Mouse (Mus musculus): Measurements from ENCODE around the gene Eps15l1. TPM values are rescaled to one million over a fixed set of nuclear protein-coding genes. Genes with fewer than 3 reads are reported as not detected.
A peak's percentile ranks its signal among the peaks of the same experiment; 100 is the strongest.

The Eps15l1 gene
- polyA plus RNA-seq, 1 experiment from 2014 or later = 68.0 TPM

DNA sequence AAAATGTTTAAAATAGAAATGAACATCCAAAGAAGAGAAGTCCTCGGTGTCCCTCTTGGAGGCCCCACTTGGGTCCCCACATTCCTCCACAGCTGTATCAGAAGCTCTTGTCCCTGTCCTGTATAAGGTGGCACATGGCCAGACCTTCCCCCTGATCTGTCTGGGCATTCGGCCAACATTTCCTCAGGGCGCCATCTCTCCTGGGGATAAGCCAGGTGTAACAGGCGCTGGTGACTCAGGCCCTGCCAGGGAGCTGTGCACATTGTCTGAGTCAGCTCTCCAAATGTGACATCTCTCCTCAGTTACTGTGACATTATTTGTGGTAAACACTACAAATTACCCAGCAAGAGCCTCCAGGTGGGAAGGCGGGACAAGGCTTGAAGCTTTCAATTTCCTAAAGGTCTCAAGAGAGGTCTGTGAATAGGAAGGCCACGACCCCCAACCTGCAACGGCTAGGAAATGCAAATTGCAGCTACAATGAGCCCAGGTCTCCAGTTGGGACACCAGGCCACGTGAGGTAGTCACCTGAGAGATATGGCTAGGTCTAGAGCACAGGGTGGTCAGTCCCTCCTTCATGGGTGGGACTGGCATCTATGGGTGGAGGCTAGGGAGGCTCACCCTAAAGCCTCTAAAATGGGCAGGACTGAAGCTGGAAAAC is 110.3 kb downstream of the Eps15l1 start:
- Histone ChIP-seq H3K4me2 (ENCODE audit: low read length) (no peak overlapping the region), H3K9ac (replicated peaks; ENCODE audit: low read depth, low read length) (no peak overlapping the region), H3K4me1 (replicated peaks; ENCODE audit: control insufficient read depth, insufficient read depth, low read length) (peaks cover 2% of the 10 kb centered on the region; the same call in 1 of the 2 replicates), H3K27me3 (replicated peaks; ENCODE audit: control insufficient read depth, insufficient read depth, low read length) (no peaks in the 10 kb centered on the region), H3K4me3 (replicated peaks; ENCODE audit: low read length) (no peak overlapping the region), H3K36me3 (ENCODE audit: control insufficient read depth, insufficient read depth) (no peaks in the 10 kb centered on the region), H3K9me3 (ENCODE audit: control insufficient read depth, low read length) (no peaks in the 10 kb centered on the region), H3K27ac (ENCODE audit: low read length) (no peak overlapping the region)
- peak; percentile 23; the same call in 1 of the 2 replicates for ATAC-seq
- 32% methylated on average over 8 of the region's 8 CpGs for WGBS

DNA sequence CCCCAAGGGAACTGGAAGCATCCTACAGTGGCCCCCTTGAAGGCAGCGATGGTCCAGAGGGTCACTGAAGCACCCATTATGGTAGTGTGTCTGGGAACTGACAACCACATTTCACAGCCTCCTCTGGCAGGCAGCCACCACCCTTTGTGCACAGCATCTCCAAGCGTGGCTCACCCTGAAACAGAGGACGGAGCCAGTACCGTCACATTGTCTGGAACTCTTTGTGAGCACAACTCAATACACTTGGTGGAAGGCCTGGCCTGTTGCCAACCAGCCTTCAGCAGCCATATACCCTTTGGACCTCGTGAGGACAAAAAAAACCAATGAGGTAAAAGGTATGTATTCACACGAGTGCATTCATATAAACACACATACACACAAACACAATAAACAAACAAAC is 113.0 kb downstream of the Eps15l1 start:
- no peak overlapping the region for H3K4me2 ChIP-seq (ENCODE audit: low read length)
- no peaks in the 10 kb centered on the region for H3K36me3 ChIP-seq (ENCODE audit: control insufficient read depth, insufficient read depth)
- no peak overlapping the region for H3K9ac ChIP-seq (replicated peaks; ENCODE audit: low read depth, low read length)
- no peaks in the 10 kb centered on the region for H3K27me3 ChIP-seq (replicated peaks; ENCODE audit: control insufficient read depth, insufficient read depth, low read length)
- no peak for ATAC-seq
- H3K4me3 ChIP-seq (replicated peaks; ENCODE audit: low read length) = no peak overlapping the region
- H3K4me1 ChIP-seq (replicated peaks; ENCODE audit: control insufficient read depth, insufficient read depth, low read length) = peaks cover 2% of the 10 kb centered on the region; the same call in 1 of the 2 replicates
- 19% methylated on average over 6 of the region's 6 CpGs for WGBS
- H3K27ac ChIP-seq (ENCODE audit: low read length) = no peak overlapping the region
- no peaks in the 10 kb centered on the region for H3K9me3 ChIP-seq (ENCODE audit: control insufficient read depth, low read length)

DNA sequence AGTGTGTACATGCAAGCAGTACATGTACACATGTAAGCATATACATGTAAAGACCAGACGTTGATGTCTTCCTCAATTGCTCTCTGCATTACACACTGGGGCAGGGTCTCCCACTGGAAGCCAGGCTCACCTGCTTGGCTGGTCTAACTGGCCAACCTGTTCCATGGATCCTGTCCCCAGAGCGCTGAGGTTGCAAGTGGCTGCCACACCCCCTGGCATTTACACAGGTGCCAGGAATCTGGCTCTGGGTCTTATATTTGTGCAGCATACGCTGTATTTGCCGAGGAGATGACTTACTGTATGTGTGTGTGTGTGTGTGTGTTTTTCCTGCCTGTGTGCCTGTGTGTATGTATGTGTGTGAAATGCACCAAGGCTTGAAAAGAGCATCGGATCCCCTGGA is 114.3 kb downstream of the Eps15l1 start:
- H3K36me3 ChIP-seq (ENCODE audit: control insufficient read depth, insufficient read depth) = no peaks in the 10 kb centered on the region

DNA sequence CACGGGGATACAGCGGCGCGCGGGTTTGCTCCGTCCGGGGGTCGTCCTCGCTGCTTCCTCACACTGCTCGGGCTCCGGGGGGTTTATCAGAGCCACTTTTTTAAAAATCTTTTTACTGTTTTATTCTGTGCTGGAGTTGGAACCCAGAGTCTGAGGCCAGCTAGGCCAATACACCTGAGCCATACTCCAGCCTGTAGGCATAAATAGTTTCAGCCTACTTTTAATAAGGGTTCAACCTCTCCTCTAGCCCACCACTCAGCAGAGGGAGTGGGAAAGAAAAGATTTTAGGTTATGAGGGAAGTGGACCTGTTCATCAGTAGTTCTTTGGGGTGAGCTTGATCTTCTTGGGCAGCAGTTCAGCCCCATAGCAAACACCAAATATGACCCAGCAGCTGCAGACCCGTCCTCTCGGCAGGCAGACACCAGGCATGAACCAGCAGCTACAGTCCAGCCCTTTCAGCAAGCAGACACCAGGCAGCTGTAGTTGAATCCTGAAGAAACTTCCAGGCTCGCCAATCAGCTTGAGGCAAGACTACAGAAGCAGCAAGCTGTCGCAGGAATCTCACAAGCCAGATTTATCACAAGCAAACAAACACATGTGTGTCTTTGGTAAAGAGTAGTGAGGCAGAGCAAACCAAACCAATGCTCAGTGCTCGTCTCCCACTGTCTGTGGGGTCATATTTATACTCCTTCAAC is 115.9 kb downstream of the Eps15l1 start, which contains the start of gene Gm10282:
Gm10282 (minus strand) TSS at position 51 of the 696 bp plus-strand sequence.
- Histone ChIP-seq H3K27ac (ENCODE audit: low read length) (no peak within 1 kb of the TSS), H3K27me3 (replicated peaks; ENCODE audit: control insufficient read depth, insufficient read depth, low read length) (no peaks in the 10 kb centered on the region), H3K4me1 (replicated peaks; ENCODE audit: control insufficient read depth, insufficient read depth, low read length) (peaks cover 2% of the 10 kb centered on the region; the same call in 1 of the 2 replicates), H3K9ac (replicated peaks; ENCODE audit: low read depth, low read length) (no peak within 1 kb of the TSS), H3K4me3 (replicated peaks; ENCODE audit: low read length) (no peak within 1 kb of the TSS), H3K9me3 (ENCODE audit: control insufficient read depth, low read length) (no peaks in the 10 kb centered on the region), H3K36me3 (ENCODE audit: control insufficient read depth, insufficient read depth) (no peaks in the 10 kb centered on the region), H3K4me2 (ENCODE audit: low read length) (no peak within 1 kb of the TSS)
- no peak for ATAC-seq
- WGBS = 72% methylated on average over 15 of the region's 16 CpGs

More for the DNA sequence above, 114.3 kb downstream of the Eps15l1 start:
- H3K27me3 ChIP-seq (replicated peaks; ENCODE audit: control insufficient read depth, insufficient read depth, low read length) = no peaks in the 10 kb centered on the region
- no peaks in the 10 kb centered on the region for H3K9me3 ChIP-seq (ENCODE audit: control insufficient read depth, low read length)
- no peak overlapping the region for H3K9ac ChIP-seq (replicated peaks; ENCODE audit: low read depth, low read length)
- ATAC-seq = no peak
- 90% methylated on average over 5 of the region's 5 CpGs for WGBS
- H3K4me3 ChIP-seq (replicated peaks; ENCODE audit: low read length) = no peak overlapping the region
- H3K4me2 ChIP-seq (ENCODE audit: low read length) = no peak overlapping the region
- H3K4me1 ChIP-seq (replicated peaks; ENCODE audit: control insufficient read depth, insufficient read depth, low read length) = peaks cover 2% of the 10 kb centered on the region; the same call in 1 of the 2 replicates
- H3K27ac ChIP-seq (ENCODE audit: low read length) = no peak overlapping the region

DNA sequence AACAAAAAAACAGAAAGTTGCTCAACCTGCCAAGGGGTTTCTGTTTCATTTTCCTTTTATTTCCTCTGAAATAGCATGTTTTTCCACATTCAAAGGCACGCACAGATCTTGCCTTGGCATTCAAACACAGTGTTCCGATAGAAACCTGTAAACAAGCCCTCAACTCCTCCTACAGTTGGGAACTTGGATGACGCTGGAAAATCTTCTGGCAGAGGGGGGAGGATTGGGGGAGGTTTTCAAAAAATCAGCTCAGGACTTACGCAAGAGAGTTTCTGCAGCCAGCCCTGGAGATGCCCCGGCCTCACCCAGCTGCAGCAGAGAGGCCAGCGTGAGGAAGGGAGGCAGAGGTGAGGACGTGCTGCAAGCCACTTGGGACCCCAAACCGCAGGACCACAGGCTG is 117.6 kb downstream of the Eps15l1 start:
- Histone ChIP-seq H3K27ac (ENCODE audit: low read length) (no peak overlapping the region), H3K9me3 (ENCODE audit: control insufficient read depth, low read length) (no peaks in the 10 kb centered on the region), H3K4me1 (replicated peaks; ENCODE audit: control insufficient read depth, insufficient read depth, low read length) (peaks cover 2% of the 10 kb centered on the region; the same call in 1 of the 2 replicates), H3K36me3 (ENCODE audit: control insufficient read depth, insufficient read depth) (no peaks in the 10 kb centered on the region), H3K9ac (replicated peaks; ENCODE audit: low read depth, low read length) (no peak overlapping the region), H3K27me3 (replicated peaks; ENCODE audit: control insufficient read depth, insufficient read depth, low read length) (no peaks in the 10 kb centered on the region), H3K4me2 (ENCODE audit: low read length) (no peak overlapping the region), H3K4me3 (replicated peaks; ENCODE audit: low read length) (no peak overlapping the region)
- ATAC-seq = no peak
- WGBS = 62% methylated on average over 8 of the region's 8 CpGs

DNA sequence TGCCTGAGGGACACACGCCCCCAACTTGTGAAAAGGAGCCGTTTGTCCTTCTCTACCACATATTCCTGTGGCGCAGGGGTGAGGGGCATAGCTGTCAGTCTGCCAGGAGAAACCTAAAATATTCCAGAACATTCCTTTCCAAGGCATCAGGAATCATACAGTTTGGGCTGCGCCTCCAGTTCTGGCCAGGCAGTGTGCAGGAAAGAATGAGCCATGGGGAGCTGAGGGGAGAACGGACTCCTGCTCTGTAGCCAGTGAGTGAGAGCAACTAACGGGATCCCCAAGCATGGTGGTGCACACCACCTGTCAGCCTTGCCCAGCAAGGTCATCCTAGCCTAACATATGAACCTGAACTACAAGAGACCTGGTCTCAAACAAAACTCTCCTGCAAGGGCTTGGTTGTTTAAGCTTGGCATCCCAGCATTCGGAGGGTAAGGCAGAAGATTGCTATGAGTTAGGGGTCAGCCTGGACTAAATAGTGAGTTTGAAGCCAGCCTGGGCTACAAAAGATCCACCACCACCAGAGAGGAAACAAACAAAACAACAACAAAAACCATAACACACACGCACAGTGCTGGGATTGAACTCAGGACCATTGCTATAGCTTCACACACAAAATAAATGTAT is 118.2 kb downstream of the Eps15l1 start:
- no peak overlapping the region for H3K4me2 ChIP-seq (ENCODE audit: low read length)
- no peaks in the 10 kb centered on the region for H3K36me3 ChIP-seq (ENCODE audit: control insufficient read depth, insufficient read depth)
- no peak for ATAC-seq
- peaks cover under 1% of the 10 kb centered on the region; the same call in 1 of the 2 replicates for H3K4me1 ChIP-seq (replicated peaks; ENCODE audit: control insufficient read depth, insufficient read depth, low read length)
- no peak overlapping the region for H3K27ac ChIP-seq (ENCODE audit: low read length)
- WGBS = 73% methylated on average over 8 of the region's 8 CpGs
- no peaks in the 10 kb centered on the region for H3K9me3 ChIP-seq (ENCODE audit: control insufficient read depth, low read length)
- H3K4me3 ChIP-seq (replicated peaks; ENCODE audit: low read length) = no peak overlapping the region
- no peaks in the 10 kb centered on the region for H3K27me3 ChIP-seq (replicated peaks; ENCODE audit: control insufficient read depth, insufficient read depth, low read length)
- H3K9ac ChIP-seq (replicated peaks; ENCODE audit: low read depth, low read length) = no peak overlapping the region

DNA sequence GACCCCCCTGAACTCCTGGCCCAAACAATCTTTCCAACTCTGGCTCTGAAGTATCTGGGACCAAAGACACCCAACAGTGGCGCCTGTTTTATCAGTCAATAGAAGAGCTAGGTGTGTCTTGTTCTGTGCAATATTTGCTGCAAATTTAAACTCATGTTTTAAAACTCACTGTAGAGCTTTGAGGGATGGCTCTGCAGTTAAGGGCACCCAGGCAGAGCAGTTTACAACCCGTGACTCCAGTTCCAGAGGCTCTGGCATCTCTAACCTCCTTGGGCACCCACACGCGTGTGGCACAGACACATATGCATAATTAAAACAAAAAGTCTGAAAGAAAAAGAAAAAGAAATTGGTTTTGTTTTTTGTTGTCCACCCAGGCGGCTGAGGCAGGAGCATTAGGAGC is 119.8 kb downstream of the Eps15l1 start:
- Histone ChIP-seq H3K4me3 (replicated peaks; ENCODE audit: low read length) (no peak overlapping the region), H3K9me3 (ENCODE audit: control insufficient read depth, low read length) (no peaks in the 10 kb centered on the region), H3K27me3 (replicated peaks; ENCODE audit: control insufficient read depth, insufficient read depth, low read length) (no peaks in the 10 kb centered on the region), H3K36me3 (ENCODE audit: control insufficient read depth, insufficient read depth) (no peaks in the 10 kb centered on the region), H3K9ac (replicated peaks; ENCODE audit: low read depth, low read length) (no peak overlapping the region), H3K4me1 (replicated peaks; ENCODE audit: control insufficient read depth, insufficient read depth, low read length) (no peaks in the 10 kb centered on the region), H3K27ac (ENCODE audit: low read length) (no peak overlapping the region), H3K4me2 (ENCODE audit: low read length) (no peak overlapping the region)
- ATAC-seq = no peak
- 90% methylated on average over 5 of the region's 5 CpGs for WGBS

DNA sequence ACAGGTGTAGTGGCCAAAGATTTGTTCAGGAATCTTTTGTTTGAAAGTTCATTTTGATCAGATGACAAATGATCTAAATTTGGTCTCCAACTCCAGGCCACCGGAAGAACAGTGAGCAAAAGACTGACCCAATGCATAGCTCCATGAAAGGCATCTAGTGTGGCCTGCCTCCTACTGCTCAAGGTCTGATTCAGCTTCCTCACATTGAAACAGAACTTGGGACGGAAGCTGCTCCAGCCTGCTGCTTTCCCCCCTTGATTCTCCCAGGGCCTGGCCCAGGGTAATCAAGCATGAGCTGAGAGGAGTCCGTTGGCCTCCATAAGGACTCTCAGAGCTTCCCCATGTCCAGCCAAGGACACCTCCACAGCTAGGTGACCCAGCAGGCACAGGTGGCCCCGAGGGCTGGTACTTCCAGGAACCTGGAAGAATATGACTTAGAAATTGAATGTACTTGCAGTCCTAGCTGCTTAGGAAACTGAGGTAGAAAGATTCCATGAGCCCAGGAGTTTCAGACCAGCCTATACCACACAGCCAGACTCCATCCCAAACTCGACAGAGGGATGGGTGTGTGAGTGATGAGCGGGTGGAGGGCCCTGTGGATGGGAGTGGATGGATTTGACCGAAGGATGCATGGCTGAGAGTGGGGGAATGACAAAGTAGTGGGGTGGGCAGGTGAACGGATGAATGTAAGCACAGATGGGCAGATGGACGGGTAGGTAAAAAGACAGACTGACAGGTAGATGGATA is 120.4 kb downstream of the Eps15l1 start:
- H3K4me1 ChIP-seq (replicated peaks; ENCODE audit: control insufficient read depth, insufficient read depth, low read length) = peaks cover 3% of the 10 kb centered on the region
- no peaks in the 10 kb centered on the region for H3K27me3 ChIP-seq (replicated peaks; ENCODE audit: control insufficient read depth, insufficient read depth, low read length)
- no peak overlapping the region for H3K4me2 ChIP-seq (ENCODE audit: low read length)
- H3K9ac ChIP-seq (replicated peaks; ENCODE audit: low read depth, low read length) = no peak overlapping the region
- no peak overlapping the region for H3K4me3 ChIP-seq (replicated peaks; ENCODE audit: low read length)
- ATAC-seq = no peak
- 78% methylated on average over 9 of the region's 9 CpGs for WGBS
- no peak overlapping the region for H3K27ac ChIP-seq (ENCODE audit: low read length)
- no peaks in the 10 kb centered on the region for H3K36me3 ChIP-seq (ENCODE audit: control insufficient read depth, insufficient read depth)
- H3K9me3 ChIP-seq (ENCODE audit: control insufficient read depth, low read length) = no peaks in the 10 kb centered on the region

DNA sequence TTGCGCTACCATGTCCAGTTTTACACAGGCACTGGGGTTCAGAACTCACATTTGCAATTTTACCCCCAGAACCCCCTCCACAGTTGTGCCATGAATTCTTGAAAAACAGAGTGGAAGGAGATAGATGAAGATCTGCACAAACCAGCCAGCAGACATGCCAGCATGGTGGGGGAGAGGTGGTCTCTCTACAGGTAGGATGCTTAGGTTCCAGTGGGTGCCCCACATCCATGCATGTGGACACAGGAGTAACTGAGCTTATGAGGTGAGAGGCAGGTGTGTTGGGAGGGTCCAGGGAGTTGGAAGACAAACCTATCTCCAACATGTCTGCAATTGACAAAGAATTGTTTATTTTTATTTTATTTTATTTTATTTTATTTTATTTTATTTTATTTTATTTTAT is 122.3 kb downstream of the Eps15l1 start:
- ATAC-seq = no peak
- Histone ChIP-seq H3K4me2 (ENCODE audit: low read length) (no peak overlapping the region), H3K9me3 (ENCODE audit: control insufficient read depth, low read length) (no peaks in the 10 kb centered on the region), H3K4me3 (replicated peaks; ENCODE audit: low read length) (no peak overlapping the region), H3K27me3 (replicated peaks; ENCODE audit: control insufficient read depth, insufficient read depth, low read length) (no peaks in the 10 kb centered on the region), H3K4me1 (replicated peaks; ENCODE audit: control insufficient read depth, insufficient read depth, low read length) (peaks cover 9% of the 10 kb centered on the region), H3K36me3 (ENCODE audit: control insufficient read depth, insufficient read depth) (no peaks in the 10 kb centered on the region), H3K27ac (ENCODE audit: low read length) (no peak overlapping the region), H3K9ac (replicated peaks; ENCODE audit: low read depth, low read length) (no peak overlapping the region)
- WGBS = 74% methylated on average over 1 of the region's 1 CpGs

All from forebrain, embryonic 16.5 days (tissue).